Mouse (Mus musculus) ES-E14 (cell line): ENCODE results near the gene Mrps34. TPM values are rescaled to one million over a fixed set of nuclear protein-coding genes. Genes with fewer than 3 reads are reported as not detected.
A peak's percentile ranks its signal among the peaks of the same experiment; 100 is the strongest.

Experiments
- DNase-seq: peaks from one replicate; pipeline ENCODE4 v3.0.0-alpha.2; 2013; ENCODE audit warnings: low read depth, low spot score
- H3K27ac ChIP-seq: 2 replicates; pipeline ENCODE4 v1.5.1; 2012; ENCODE audit warnings: low read depth, mild to moderate bottlenecking, low read length, moderate library complexity, mixed read lengths; ENCODE audit not compliant: poor library complexity, insufficient read depth, severe bottlenecking
- H3K36me3 ChIP-seq: 2 replicates; pipeline ENCODE4 v1.6.1; 2012; ENCODE audit warnings: mild to moderate bottlenecking, low read length, moderate library complexity, mixed read lengths; ENCODE audit not compliant: control insufficient read depth, poor library complexity, insufficient read depth, severe bottlenecking
- H3K4me1 ChIP-seq, 2 experiments: fragments of 150-350 bp in 1 of 2; sonication (generic) in 1 of 2; 2 replicates each; pipeline ENCODE4 v1.6.1; 2012; ENCODE audit warnings: low read length in 2 of 2, mild to moderate bottlenecking in 1 of 2, mixed read lengths in 1 of 2; ENCODE audit not compliant: control insufficient read depth in 2 of 2, insufficient read depth in 2 of 2, poor library complexity in 1 of 2
- H3K4me3 ChIP-seq, 2 experiments: fragments of 150-350 bp in 1 of 2; sonication (generic) in 1 of 2; 2 replicates each; pipeline ENCODE4 v1.5.1; 2012; ENCODE audit warnings: low read length in 2 of 2, low read depth in 1 of 2, mild to moderate bottlenecking in 1 of 2, mixed read lengths in 1 of 2; ENCODE audit not compliant: insufficient read depth in 1 of 2, poor library complexity in 1 of 2, severe bottlenecking in 1 of 2
- H3K9ac ChIP-seq: 2 replicates; pipeline ENCODE4 v1.6.1; 2012; ENCODE audit warnings: low read depth, mild to moderate bottlenecking, low read length, mixed read lengths; ENCODE audit not compliant: poor library complexity, insufficient read depth, severe bottlenecking
- H3K9me3 ChIP-seq: fragments of 150-350 bp; sonication (generic); 2 replicates; pipeline ENCODE4 v1.6.1; 2012; ENCODE audit warnings: low read depth, mild to moderate bottlenecking, low read length; ENCODE audit not compliant: control insufficient read depth, insufficient read depth
- CHD2 ChIP-seq: IDR thresholded peaks from 2 replicates; pipeline ENCODE4 v1.6.1; 2014; ENCODE audit warnings: mild to moderate bottlenecking, low read depth, low read length, inconsistent platforms
- HCFC1 ChIP-seq: IDR thresholded peaks from 2 replicates; pipeline ENCODE4 v1.6.1; 2012; ENCODE audit warnings: low read length, inconsistent platforms, borderline replicate concordance; ENCODE audit not compliant: insufficient read depth
- MAFK ChIP-seq: IDR thresholded peaks from 2 replicates; pipeline ENCODE4 v1.6.1; 2014; ENCODE audit warnings: mild to moderate bottlenecking, low read depth, low read length, inconsistent platforms; ENCODE audit not compliant: insufficient read depth
- ZC3H11A ChIP-seq: IDR thresholded peaks from 2 replicates; pipeline ENCODE4 v1.6.1; 2012; ENCODE audit warnings: low read depth, mild to moderate bottlenecking, inconsistent platforms, low read length, borderline replicate concordance
- ZNF384 ChIP-seq: IDR thresholded peaks from 2 replicates; pipeline ENCODE4 v1.6.1; 2012; ENCODE audit warnings: low read depth, low read length, inconsistent platforms
- in situ Hi-C, 2 experiments: fragments of 600-800 bp; cut with MboI; formaldehyde crosslinking; loops; one replicate each; pipeline ENCODE4 v1.15.1; 2025; ENCODE audit warnings: low sequenced_read_pairs in 2 of 2, inconsistent platforms in 1 of 2; ENCODE audit not compliant: unreplicated experiment in 2 of 2
- total RNA-seq: library from RNA; depleted of rRNA; stranded (reverse); fragments of 300-350 nt; gene quantifications from 2 replicates; pipeline ENCODE4 v1.2.3, GENCODE M21; 2012

Mrps34 gene
- total RNA-seq, 1 experiment, result 36.1 TPM

- H3K9me3 ChIP-seq, result no peaks in the 10 kb centered on the region
- H3K4me1 ChIP-seq, result peaks cover 0 to 11% of the 10 kb centered on the region in 2 experiments; a peak in 2 of 4 replicates
- no peak overlapping the region for H3K27ac ChIP-seq
- H3K36me3 ChIP-seq, result peaks cover 21% of the 10 kb centered on the region
- DNase-seq, result no peak
- no peak overlapping the region for H3K9ac ChIP-seq
- no peak for TF ChIP-seq MAFK
- in situ Hi-C loops, result no loop called here
- H3K4me3 ChIP-seq, result no peak overlapping the region
These were observed 10.5 kb upstream of the Mrps34 start for GRCm38 (mm10) chr17:24884391-24884790.

- peaks cover 26% of the 10 kb centered on the region for H3K36me3 ChIP-seq
- no peak for DNase-seq
- in situ Hi-C loops, result no loop called here
- no peak overlapping the region; the same call in 1 of the 2 replicates for H3K27ac ChIP-seq
- peak overlapping the region; percentile 82 for H3K9ac ChIP-seq
- H3K4me3 ChIP-seq, result peak overlapping the region; percentile 74 to 90
- peaks cover 0 to 12% of the 10 kb centered on the region in 2 experiments; a peak in 2 of 4 replicates for H3K4me1 ChIP-seq
- TF ChIP-seq MAFK, result no peak
- TF ChIP-seq HCFC1, result no peak
- no peaks in the 10 kb centered on the region for H3K9me3 ChIP-seq
These were observed 9.4 kb upstream of the Mrps34 start for GRCm38 (mm10) chr17:24885356-24886133.

GRCm38 (mm10) chr17:24886134-24886931 lies 8.6 kb upstream of the Mrps34 start, which contains the start of the genes Nubp2 and Spsb3:
Gene Nubp2, minus strand, starts transcription at chr17:24886349.
Gene Spsb3, plus strand, starts transcription at chr17:24886643.
- Histone ChIP-seq H3K36me3 (peaks cover 34% of the 10 kb centered on the region), H3K9me3 (no peaks in the 10 kb centered on the region), H3K9ac (peak within 1 kb of the TSS; percentile 86), H3K4me3 (peak within 1 kb of the TSS; percentile 88 to 90), H3K27ac (peak within 1 kb of the TSS; percentile 28; the same call in 1 of the 2 replicates), H3K4me1 (peaks cover 0 to 11% of the 10 kb centered on the region in 2 experiments; a peak in 2 of 4 replicates)
- TF ChIP-seq CHD2, result peak; percentile 99
- TF ChIP-seq ZNF384, result peak; percentile 88
- peak; percentile 60; the same call in 1 of the 2 replicates for TF ChIP-seq HCFC1
- TF ChIP-seq MAFK, result no peak
- peak; percentile 98 for DNase-seq
- in situ Hi-C loops, result no loop called here

- no peak for TF ChIP-seq ZC3H11A
- TF ChIP-seq MAFK, result no peak
- TF ChIP-seq ZNF384, result no peak
- no peak for TF ChIP-seq CHD2
- TF ChIP-seq HCFC1, result no peak; the same call in 1 of the 2 replicates
- in situ Hi-C loops, result no loop called here
- H3K4me3 ChIP-seq, result peak overlapping the region; percentile 77 to 88
- peaks cover 36% of the 10 kb centered on the region for H3K36me3 ChIP-seq
- peak overlapping the region; percentile 86 for H3K9ac ChIP-seq
- H3K4me1 ChIP-seq, result peaks cover 0 to 8% of the 10 kb centered on the region in 2 experiments; a peak in 2 of 4 replicates
- no peaks in the 10 kb centered on the region for H3K9me3 ChIP-seq
- DNase-seq, result no peak
- H3K27ac ChIP-seq, result peak overlapping the region; percentile 28; the same call in 1 of the 2 replicates
These were observed 8.0 kb upstream of the Mrps34 start for GRCm38 (mm10) chr17:24886932-24887271.
